Mouse (Mus musculus): ENCODE results near the gene Wdr63. TPM values are rescaled to one million over a fixed set of nuclear protein-coding genes. Genes with fewer than 3 reads are reported as not detected.
"Not testable (repeated sequence)": the region's sequence is repeated elsewhere in the genome, so short reads cannot be mapped to it uniquely, and the experiment has no call there.

Wdr63 gene
- polyA plus RNA-seq, 1 experiment: not detected

DNA sequence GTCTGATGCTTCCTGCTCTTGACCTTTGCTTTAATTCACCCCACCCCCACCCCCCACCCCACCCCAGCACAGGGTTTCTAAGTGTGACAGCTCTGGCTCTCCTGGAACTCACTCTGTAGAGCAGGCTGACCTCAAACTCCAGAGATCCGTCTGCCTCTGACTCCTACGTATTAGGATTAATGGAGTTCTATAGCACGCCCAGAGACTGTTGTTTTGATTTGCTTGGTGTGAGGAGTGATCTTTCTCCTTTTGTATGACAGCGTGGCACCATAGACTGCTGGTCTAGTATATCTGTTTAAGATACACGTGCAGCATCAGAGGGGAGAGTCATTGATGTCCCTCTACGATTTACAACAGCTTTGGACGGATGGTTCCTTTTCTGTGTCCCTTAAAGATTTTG lies 94.4 kb downstream of the Wdr63 start:
- H3K4me3 ChIP-seq (ENCODE audit: insufficient read depth, low read depth, low read length): no peak overlapping the region
- TF ChIP-seq CTCF (IDR thresholded peaks at IDR 0.05; ENCODE audit: insufficient read depth, low read depth, low read length) (no peak), POLR2A (IDR thresholded peaks at IDR 0.05; ENCODE audit: insufficient read depth, low read depth, low read length) (no peak)
- peaks cover 16% of the 10 kb centered on the region for H3K4me1 ChIP-seq (ENCODE audit: control insufficient read depth, insufficient read depth, low read length)
- H3K27ac ChIP-seq (ENCODE audit: insufficient read depth, low read depth, low read length): no peak overlapping the region
- WGBS: 97% methylated on average over 7 of the region's 7 CpGs

DNA sequence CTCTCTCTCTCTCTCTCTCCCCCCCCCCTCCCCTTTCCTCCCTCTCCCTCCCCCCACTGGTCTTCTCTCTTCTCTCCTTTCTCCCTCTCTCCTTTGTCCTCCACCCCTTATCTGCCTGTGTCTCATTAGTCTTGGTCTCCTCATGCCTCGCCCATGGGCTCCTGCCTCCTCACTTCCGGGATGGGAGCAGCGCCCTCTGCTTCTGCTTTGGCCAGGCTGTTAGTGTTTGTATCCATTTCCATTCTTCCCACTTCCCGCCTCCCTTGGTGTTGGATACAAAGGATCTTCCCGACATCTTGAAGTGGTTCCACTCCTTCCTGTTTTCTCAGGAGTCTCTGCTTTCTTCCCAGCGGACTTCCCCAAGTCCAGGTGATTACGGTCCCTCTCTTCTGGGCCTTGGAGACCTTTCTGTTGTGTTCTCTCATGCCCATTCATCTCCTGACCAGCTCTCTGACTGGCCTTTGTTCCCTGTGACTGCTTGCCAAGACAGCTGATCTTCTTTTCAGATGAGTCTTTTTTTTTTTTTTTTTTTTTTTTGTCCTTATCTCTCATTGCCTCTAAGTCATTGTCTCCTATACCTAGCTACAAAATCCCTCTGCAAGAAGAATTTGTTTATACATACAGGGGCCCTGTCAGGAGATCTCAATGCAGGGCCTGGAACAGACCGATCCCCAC lies 96.2 kb downstream of the Wdr63 start:
- TF ChIP-seq POLR2A (IDR thresholded peaks at IDR 0.05; ENCODE audit: insufficient read depth, low read depth, low read length) (no peak), CTCF (IDR thresholded peaks at IDR 0.05; ENCODE audit: insufficient read depth, low read depth, low read length) (no peak)
- peaks cover 8% of the 10 kb centered on the region for H3K4me1 ChIP-seq (ENCODE audit: control insufficient read depth, insufficient read depth, low read length)
- H3K4me3 ChIP-seq (ENCODE audit: insufficient read depth, low read depth, low read length): no peak overlapping the region
- no peak overlapping the region for H3K27ac ChIP-seq (ENCODE audit: insufficient read depth, low read depth, low read length)
- 82% methylated on average over 8 of the region's 8 CpGs for WGBS

DNA sequence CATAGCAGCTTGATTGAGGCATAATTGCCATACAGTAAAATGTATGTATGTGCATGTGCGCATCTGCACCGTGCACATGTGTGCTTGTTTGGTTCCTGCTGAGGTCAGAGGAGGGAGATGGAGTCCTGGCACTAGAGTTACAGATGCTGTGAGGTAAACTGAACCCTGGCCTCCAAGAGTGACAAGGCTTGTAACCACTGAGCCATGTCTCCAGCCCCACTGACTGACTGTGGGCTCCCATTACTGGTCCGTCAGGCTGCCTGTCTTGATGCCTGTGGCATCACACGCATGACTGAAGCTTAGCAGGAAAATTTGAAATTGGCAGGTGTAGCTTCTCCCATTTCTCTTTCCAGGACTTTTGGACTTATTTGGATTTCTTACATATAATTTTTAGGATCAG lies 97.2 kb downstream of the Wdr63 start:
- H3K27ac ChIP-seq (ENCODE audit: insufficient read depth, low read depth, low read length): no peak overlapping the region
- 0 out of 2 replicates have a peak, but pooled peaks cover 2% of the 10 kb centered on the region for H3K4me1 ChIP-seq (ENCODE audit: control insufficient read depth, insufficient read depth, low read length)
- WGBS: 90% methylated on average over 4 of the region's 4 CpGs
- H3K4me3 ChIP-seq (ENCODE audit: insufficient read depth, low read depth, low read length): no peak overlapping the region
- no peak for TF ChIP-seq POLR2A (IDR thresholded peaks at IDR 0.05; ENCODE audit: insufficient read depth, low read depth, low read length)
- no peak for TF ChIP-seq CTCF (IDR thresholded peaks at IDR 0.05; ENCODE audit: insufficient read depth, low read depth, low read length)

DNA sequence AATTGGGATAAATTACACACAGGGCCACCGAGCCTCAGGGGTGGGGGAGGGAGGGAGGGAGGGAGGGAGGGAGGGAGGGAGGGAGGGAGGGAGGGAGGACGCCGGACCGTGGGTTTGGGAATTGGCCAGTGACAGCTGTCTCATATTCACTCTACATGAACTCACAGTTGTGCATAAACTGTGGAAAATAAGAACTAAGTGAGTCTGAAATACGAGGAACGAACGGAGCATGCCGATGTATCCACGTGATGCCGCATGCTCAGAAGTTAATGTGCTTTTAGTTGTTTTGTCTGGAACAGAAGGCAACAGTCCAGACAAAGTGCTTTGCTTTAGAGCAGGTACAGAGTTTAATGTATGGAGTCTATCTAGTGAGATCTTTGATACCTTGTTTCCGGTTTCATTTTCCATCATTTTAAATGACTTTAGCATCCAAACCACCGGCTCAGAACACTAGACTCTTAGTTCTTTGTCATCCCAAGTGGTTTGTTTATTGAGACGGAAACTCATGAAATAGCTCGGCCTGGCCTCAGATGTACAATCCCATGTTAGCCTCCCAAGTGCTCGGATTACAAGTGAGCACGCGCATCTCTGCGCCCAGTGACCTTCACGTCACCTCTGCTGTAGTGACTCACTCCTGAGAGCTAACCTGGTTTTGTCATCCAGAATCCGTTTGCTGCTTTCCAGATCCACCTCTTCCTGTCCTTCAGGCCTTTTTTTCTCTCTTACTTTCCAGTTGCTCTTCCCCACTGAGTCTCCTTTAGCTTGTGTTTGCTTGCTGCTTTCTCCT lies 97.9 kb downstream of the Wdr63 start:
- WGBS: 68% methylated on average over 20 of the region's 20 CpGs

DNA sequence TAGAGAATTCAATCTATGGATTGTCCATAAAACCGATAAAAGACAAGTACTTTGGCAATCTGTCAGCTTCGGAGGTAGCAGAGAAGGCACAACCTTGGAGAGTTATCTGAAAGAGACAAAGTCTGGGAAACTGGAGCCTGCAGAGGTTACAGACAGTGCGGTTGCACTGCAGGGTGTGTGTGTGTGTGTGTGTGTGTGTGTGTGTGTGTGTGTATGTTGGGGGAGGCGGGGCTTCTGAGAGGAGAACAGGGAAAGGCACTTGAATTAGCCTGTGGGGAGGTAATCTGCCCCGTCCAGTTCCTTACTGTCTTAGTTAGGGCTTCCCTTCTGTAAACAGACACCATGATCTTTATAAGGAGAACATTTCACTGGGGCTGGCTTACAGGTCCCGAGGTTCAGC lies 100.1 kb downstream of the Wdr63 start:
- Histone ChIP-seq H3K4me1 (ENCODE audit: control insufficient read depth, insufficient read depth, low read length) (0 out of 2 replicates have a peak, but pooled peaks cover 2% of the 10 kb centered on the region), H3K27ac (ENCODE audit: insufficient read depth, low read depth, low read length) (no peak overlapping the region), H3K4me3 (ENCODE audit: insufficient read depth, low read depth, low read length) (no peak overlapping the region)
- TF ChIP-seq POLR2A (IDR thresholded peaks at IDR 0.05; ENCODE audit: insufficient read depth, low read depth, low read length) (no peak), CTCF (IDR thresholded peaks at IDR 0.05; ENCODE audit: insufficient read depth, low read depth, low read length) (no peak)
- 89% methylated on average over 6 of the region's 6 CpGs for whole genome bisulfite sequencing

More for the DNA sequence above, 97.9 kb downstream of the Wdr63 start:
- H3K27ac ChIP-seq (ENCODE audit: insufficient read depth, low read depth, low read length): no peak overlapping the region
- H3K4me3 ChIP-seq (ENCODE audit: insufficient read depth, low read depth, low read length): no peak overlapping the region
- no peak for TF ChIP-seq CTCF (IDR thresholded peaks at IDR 0.05; ENCODE audit: insufficient read depth, low read depth, low read length)
- no peak for TF ChIP-seq POLR2A (IDR thresholded peaks at IDR 0.05; ENCODE audit: insufficient read depth, low read depth, low read length)
- 0 out of 2 replicates have a peak, but pooled peaks cover 2% of the 10 kb centered on the region for H3K4me1 ChIP-seq (ENCODE audit: control insufficient read depth, insufficient read depth, low read length)

DNA sequence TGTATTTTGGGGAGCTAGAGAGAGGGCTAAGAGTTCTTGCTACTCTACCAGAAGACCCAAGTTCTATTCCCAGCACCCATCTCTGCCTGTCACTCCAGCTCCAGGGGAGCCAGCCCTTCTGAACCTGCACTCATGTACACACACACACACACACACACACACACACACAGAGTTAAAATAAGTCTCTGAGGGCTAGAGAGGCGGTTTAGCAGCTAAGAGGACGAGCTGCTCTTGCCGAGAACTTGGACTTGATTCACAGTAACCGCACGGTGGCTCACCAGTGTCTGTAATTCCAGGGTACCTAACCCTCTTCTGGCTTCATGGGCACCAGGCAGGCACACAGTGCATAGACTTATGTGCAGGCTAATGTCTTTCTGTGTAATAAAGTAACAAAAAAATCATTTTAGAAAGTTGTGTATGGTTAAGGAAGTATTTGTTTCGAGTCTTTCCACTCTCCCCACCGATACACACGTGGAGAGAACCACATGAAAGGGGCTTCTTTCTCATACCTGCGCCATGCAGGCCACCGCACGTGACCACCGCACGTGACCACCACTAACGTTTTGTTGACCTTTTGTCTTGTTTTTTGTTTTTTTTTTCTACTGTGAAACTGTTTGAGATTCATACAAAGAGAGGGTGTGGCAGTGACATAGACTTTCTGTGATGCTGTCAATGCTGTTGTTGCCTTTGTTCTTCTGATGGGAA lies 103.4 kb downstream of the Wdr63 start:
- no peak for TF ChIP-seq POLR2A (IDR thresholded peaks at IDR 0.05; ENCODE audit: insufficient read depth, low read depth, low read length)
- no peak for TF ChIP-seq CTCF (IDR thresholded peaks at IDR 0.05; ENCODE audit: insufficient read depth, low read depth, low read length)
- Histone ChIP-seq H3K27ac (ENCODE audit: insufficient read depth, low read depth, low read length) (no peak overlapping the region), H3K4me1 (ENCODE audit: control insufficient read depth, insufficient read depth, low read length) (no peaks in the 10 kb centered on the region; the same call in 1 of the 2 replicates), H3K4me3 (ENCODE audit: insufficient read depth, low read depth, low read length) (no peak overlapping the region)
- 91% methylated on average over 14 of the region's 14 CpGs for WGBS

DNA sequence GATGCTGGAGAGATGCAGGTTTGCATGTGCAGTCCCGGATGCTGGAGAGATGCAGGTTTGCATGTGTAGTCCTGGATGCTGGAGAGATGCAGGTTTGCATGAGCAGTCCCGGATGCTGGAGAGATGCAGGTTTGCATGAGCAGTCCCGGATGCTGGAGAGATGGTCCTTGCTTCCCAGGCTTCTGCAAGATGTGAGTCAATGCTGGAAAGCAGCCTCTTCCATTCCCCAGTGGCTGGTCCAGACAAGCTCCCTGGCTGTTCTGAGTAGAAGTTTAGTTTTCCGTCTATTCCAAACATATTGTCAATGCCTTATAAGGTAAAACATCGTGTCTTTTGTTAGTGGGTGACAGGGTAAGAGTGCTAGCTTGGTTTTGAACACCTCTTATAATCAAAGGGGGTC lies 111.4 kb downstream of the Wdr63 start:
- H3K4me1 ChIP-seq (ENCODE audit: control insufficient read depth, insufficient read depth, low read length); H3K27ac ChIP-seq (ENCODE audit: insufficient read depth, low read depth, low read length); H3K4me3 ChIP-seq (ENCODE audit: insufficient read depth, low read depth, low read length): not testable (repeated sequence)
- 81% methylated on average over 5 of the region's 5 CpGs for WGBS

DNA sequence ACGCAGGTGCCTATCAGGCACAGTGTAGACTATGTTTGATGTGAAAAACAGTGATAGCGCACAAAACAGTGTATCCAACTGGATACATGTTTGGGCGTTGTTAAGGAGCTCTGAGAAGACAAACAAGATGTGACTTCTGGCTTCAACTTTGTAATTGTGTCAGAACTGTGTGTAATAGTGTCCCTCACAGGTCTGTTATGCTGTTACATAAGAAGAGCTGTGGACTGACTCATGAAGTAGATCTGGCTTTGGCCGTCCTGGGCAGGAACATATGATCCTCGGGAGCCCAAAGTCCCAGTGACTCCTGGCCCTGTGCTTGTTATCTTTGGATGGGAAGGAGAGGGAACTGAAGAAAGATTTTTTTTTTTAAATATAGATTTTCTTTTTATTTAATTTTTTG lies 112.4 kb downstream of the Wdr63 start:
- WGBS: 93% methylated on average over 5 of the region's 5 CpGs
- TF ChIP-seq CTCF (IDR thresholded peaks at IDR 0.05; ENCODE audit: insufficient read depth, low read depth, low read length) (no peak), POLR2A (IDR thresholded peaks at IDR 0.05; ENCODE audit: insufficient read depth, low read depth, low read length) (no peak)
- no peak overlapping the region for H3K27ac ChIP-seq (ENCODE audit: insufficient read depth, low read depth, low read length)
- H3K4me3 ChIP-seq (ENCODE audit: insufficient read depth, low read depth, low read length): no peak overlapping the region
- peaks cover 7% of the 10 kb centered on the region; the same call in 1 of the 2 replicates for H3K4me1 ChIP-seq (ENCODE audit: control insufficient read depth, insufficient read depth, low read length)
